Mouse (Mus musculus): ENCODE results near the gene Mfsd2b. TPM values are rescaled to one million over a fixed set of nuclear protein-coding genes. Genes with fewer than 3 reads are reported as not detected.

Mfsd2b gene
- total RNA-seq, 2 experiments from 2014 or later = 0.80 to 0.87 TPM

DNA sequence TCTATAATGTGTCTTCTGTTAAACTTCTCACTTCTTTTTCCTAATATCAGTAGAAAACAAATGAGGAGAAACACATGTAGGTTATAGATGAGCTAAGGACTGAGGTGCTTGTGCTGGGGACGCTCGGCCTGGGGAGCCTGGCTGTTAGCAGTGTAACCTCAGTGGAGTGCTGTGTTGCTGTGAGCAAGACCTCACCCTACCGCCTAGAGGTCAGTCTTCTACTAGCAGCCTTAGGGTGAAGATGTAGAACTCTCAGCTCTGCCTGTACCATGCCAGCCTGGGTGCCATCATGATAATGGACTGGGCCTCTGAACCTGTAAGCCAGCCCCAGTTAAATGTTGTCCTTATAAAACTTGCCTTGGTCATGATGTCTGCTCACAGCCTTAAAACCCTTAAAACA, 46.9 kb downstream of the Mfsd2b start:
- no peak for DNase-seq (ENCODE audit: low spot score in 2 of 2)
- intact Hi-C loops (cut with DNase I) = no loop called here

- intact Hi-C loops (cut with DNase I) = loop anchor here (5.0 kb wide), 1 partner anchor 50 kb away; the partner anchor contains the start of genes Fam228b and Pfn4
- peak; percentile 95 to 99 for DNase-seq (ENCODE audit: low spot score in 2 of 2)
Measured at GRCm38 (mm10) chr12:4817361-4818101, 56.6 kb downstream of the Mfsd2b start, which contains the start of gene Sf3b6. Gene Sf3b6 (plus strand): TSS chr12:4817544.

DNA sequence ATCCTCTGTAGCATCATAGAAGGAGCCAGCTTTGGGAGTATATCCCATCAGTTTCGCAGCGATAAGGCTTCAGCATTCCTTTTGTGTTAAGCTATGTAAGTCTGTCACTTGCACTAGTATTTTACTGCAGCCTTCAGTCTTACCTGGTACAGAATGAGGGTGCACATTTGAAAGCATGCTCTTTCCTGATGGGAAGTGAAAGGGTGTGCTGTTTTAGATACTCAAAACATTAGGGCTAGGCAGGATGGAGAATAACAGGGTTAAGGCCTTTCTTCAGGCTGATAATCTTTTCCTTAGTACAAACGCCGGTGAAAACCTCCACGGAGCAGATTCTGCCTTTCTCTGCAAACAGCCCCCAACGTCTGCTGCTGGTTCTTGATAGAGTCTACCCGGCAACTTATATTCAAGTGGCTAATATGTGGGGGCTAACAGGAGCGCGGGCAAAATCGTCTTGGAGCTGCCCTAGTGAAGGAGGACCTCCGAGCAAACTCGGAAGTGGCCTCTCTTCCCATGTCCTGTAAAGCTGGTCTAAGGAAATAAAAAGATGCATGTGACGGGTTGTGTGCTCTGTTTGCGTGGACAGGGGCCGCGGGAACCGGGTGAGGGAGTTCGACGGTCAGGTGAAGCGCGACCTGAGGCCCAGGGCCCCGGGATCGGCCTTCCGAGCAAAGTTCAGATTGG, 57.3 kb downstream of the Mfsd2b start:
- intact Hi-C loops (cut with DNase I) = loop anchor here (5.0 kb wide), 1 partner anchor 50 kb away; the partner anchor contains the start of genes Fam228b and Pfn4

GRCm38 (mm10) chr12:4813636-4814035, 60.5 kb downstream of the Mfsd2b start:
- DNase-seq (ENCODE audit: low spot score in 2 of 2) = no peak
- intact Hi-C loops (cut with DNase I) = no loop called here

More for the DNA sequence above, 57.3 kb downstream of the Mfsd2b start:
- peak in 1 of 2 experiments; percentile 13 for DNase-seq (ENCODE audit: low spot score in 2 of 2)

Other genes with a start within 250 kb of the Mfsd2b start
- gene Fam228a, start 135.9 kb downstream of the Mfsd2b start, total RNA-seq (2021) = 1 to 10 TPM; 2.2 to 2.6 TPM
- gene Pfn4, start 105.3 kb downstream of the Mfsd2b start, total RNA-seq (2021) = 10 to 100 TPM in 1 of 2 experiments, 1 to 10 TPM in 1; 9.9 to 12.2 TPM
- 10 to 100 TPM; 13.8 to 22.5 TPM for gene Fam228b, start 105.1 kb downstream of the Mfsd2b start, total RNA-seq (2021)
- gene Sf3b6, start 56.8 kb downstream of the Mfsd2b start, total RNA-seq (2021) = 10 to 100 TPM; 80.9 to 86.2 TPM
- 10 to 100 TPM; 42.6 to 51.0 TPM for gene Fkbp1b, start 32.8 kb downstream of the Mfsd2b start, total RNA-seq (2021)
- 10 to 100 TPM; 11.8 to 12.1 TPM for gene Wdcp, start 31.1 kb downstream of the Mfsd2b start, total RNA-seq (2021)
- 10 to 100 TPM; 53.3 to 53.4 TPM for gene Ubxn2a, start 33.3 kb upstream of the Mfsd2b start, total RNA-seq (2021)
- gene Atad2b, start 43.0 kb upstream of the Mfsd2b start, total RNA-seq (2021) = 10 to 100 TPM; 25.6 to 33.2 TPM